Mouse (Mus musculus): ENCODE results near the gene Stk40.

GRCm38 (mm10) chr4:126148161-126148961, 44.6 kb downstream of the Stk40 start:
- no peak for TF ChIP-seq GATA1 (IDR thresholded peaks at IDR 0.05; ENCODE audit: borderline replicate concordance, low read length)
- TF ChIP-seq CTCF (IDR thresholded peaks at IDR 0.05; ENCODE audit: low read depth, low read length), result no peak
- no peak for TF ChIP-seq TAL1 (conservative IDR thresholded peaks at IDR 0.05; ENCODE audit: low read depth, low read length)
- no peak for TF ChIP-seq POLR2AphosphoS5 (IDR thresholded peaks at IDR 0.05; ENCODE audit: insufficient replicate concordance, low read depth, low read length)
- no peak for TF ChIP-seq GATA2 (IDR thresholded peaks at IDR 0.05; ENCODE audit: borderline replicate concordance, low read depth, low read length)

All from G1E (cell line).